Mouse (Mus musculus): ENCODE data around the gene Zfp217. TPM values are rescaled to one million over a fixed set of nuclear protein-coding genes. Genes with fewer than 3 reads are reported as not detected.

Zfp217 gene
- total and polyA plus RNA-seq, 3 experiments, result 5.3 to 12.1 (median 10.0) TPM

DNA sequence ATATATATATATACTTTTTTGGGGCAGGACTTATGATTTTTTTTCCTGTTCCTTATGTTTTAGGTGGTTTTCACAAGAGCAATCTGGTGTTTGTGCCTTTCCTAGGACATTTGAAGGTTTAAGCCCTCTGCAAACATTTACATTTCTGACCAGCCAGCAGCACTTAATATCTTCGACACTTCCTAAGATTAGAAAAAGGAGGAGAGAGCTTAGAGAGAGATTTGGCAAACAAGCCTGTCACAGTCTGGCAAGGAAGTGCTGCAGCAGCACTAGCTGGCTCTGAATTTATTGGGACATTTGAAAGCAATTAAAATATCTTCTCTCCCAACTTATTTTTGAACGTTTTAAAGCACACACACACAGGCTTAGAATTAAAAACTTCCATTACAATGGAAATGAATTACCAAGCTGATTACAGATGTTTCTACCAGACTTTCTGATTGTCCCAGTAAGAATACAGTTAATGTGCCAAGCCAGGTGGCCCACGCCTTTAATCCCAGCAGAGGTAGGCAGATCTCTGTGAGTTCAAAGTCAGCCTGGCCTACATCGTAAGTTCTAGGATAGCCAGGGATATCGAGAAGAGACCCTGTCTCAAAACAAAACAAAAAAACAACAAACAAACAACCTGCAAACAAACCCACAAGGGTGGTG lies 4.3 kb upstream of the Zfp217 start:
- Histone ChIP-seq H3K4me1 (ENCODE audit: control insufficient read depth in 1 of 2, insufficient read depth in 2 of 2) (peaks cover 4 to 39% of the 10 kb centered on the region in 2 experiments; a peak in 3 of 4 replicates), H3K9ac (ENCODE audit: insufficient read depth, low read depth) (no peak overlapping the region)

DNA sequence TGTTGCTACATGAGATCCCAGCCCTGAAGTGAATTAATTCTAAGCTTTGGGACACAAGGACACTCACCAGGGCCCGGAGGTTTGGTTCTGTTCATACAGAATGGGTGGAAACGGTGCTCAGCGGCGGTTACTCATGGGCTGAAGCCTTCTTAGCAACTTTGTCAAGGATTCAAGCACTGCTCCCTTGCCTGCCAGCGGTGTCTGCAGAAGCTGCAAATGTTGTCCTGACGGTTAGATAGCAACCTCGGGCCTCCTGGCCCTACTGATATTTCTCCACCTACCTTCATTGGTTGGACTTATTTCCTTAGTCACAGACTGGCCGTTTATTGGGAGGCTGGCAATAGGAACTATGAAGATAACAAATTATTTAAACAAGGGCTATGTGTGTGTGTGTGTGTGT lies 3.6 kb upstream of the Zfp217 start:
- Histone ChIP-seq H3K4me1 (ENCODE audit: control insufficient read depth in 1 of 2, insufficient read depth in 2 of 2) (peaks cover 4 to 46% of the 10 kb centered on the region in 2 experiments; a peak in 3 of 4 replicates), H3K9ac (ENCODE audit: insufficient read depth, low read depth) (no peak overlapping the region), H3K9me3 (replicated peaks; ENCODE audit: low read length) (no peaks in the 10 kb centered on the region), H3K4me3 (replicated peaks in 1 of 3; ENCODE audit: low read depth in 2 of 3, low read length in 2 of 3, poor library complexity in 1 of 3) (no peak overlapping the region), H3K36me3 (replicated peaks in 1 of 2; ENCODE audit: control insufficient read depth in 1 of 2, insufficient read depth in 1 of 2, low read length in 1 of 2) (no peaks in the 10 kb centered on the region), H3K79me2 (replicated peaks; ENCODE audit: control insufficient read depth, extremely low read depth, insufficient read depth, poor library complexity, severe bottlenecking) (no peaks in the 10 kb centered on the region), H3K27ac (ENCODE audit: insufficient read depth, low read depth) (no peak overlapping the region), H3K27me3 (replicated peaks) (no peaks in the 10 kb centered on the region), H3K4me2 (ENCODE audit: insufficient read depth, low read depth, poor library complexity, severe bottlenecking) (no peak overlapping the region)
- no peak for DNase-seq (ENCODE audit: extremely low read depth)
- TF ChIP-seq HCFC1 (IDR thresholded peaks at IDR 0.05; ENCODE audit: low read depth, low read length) (no peak), ZNF384 (IDR thresholded peaks at IDR 0.05; ENCODE audit: low read depth, low read length) (no peak), EP300 (IDR thresholded peaks at IDR 0.05; ENCODE audit: low read length) (no peak), TBP (conservative IDR thresholded peaks at IDR 0.05; ENCODE audit: low read depth, low read length) (no peak), KAT2A (IDR thresholded peaks at IDR 0.05; ENCODE audit: insufficient replicate concordance, low read length) (no peak), USF2 (conservative IDR thresholded peaks at IDR 0.05; ENCODE audit: low read depth, low read length) (no peak), SMC3 (IDR thresholded peaks at IDR 0.05; ENCODE audit: low read depth, low read length) (no peak), MAFK (IDR thresholded peaks at IDR 0.05; ENCODE audit: insufficient replicate concordance, low read length) (no peak), CHD2 (IDR thresholded peaks at IDR 0.05; ENCODE audit: low read length) (no peak), MYC (IDR thresholded peaks at IDR 0.05; ENCODE audit: low read depth, low read length) (no peak), BHLHE40 (IDR thresholded peaks at IDR 0.05; ENCODE audit: low read depth, low read length) (no peak), ETS1 (conservative IDR thresholded peaks at IDR 0.05; ENCODE audit: low read depth, low read length) (no peak)
- dilution Hi-C loops (cut with MboI; ENCODE audit: extremely low pct_ligation_motif_present, extremely low pct_unique_long_range_greater_than_20kb, low sequenced_read_pairs) (no loop called here), in situ Hi-C loops (cut with MboI; ENCODE audit: low pct_ligation_motif_present, low pct_unique_long_range_greater_than_20kb, low sequenced_read_pairs) (no loop called here)

More for the DNA sequence above, 4.3 kb upstream of the Zfp217 start:
- dilution Hi-C loops (cut with MboI; ENCODE audit: extremely low pct_ligation_motif_present, extremely low pct_unique_long_range_greater_than_20kb, low sequenced_read_pairs) (no loop called here), in situ Hi-C loops (cut with MboI; ENCODE audit: low pct_ligation_motif_present, low pct_unique_long_range_greater_than_20kb, low sequenced_read_pairs) (no loop called here)
- H3K27ac ChIP-seq (ENCODE audit: insufficient read depth, low read depth), result no peak overlapping the region
- no peak for DNase-seq (ENCODE audit: extremely low read depth)
- H3K4me3 ChIP-seq (replicated peaks in 1 of 3; ENCODE audit: low read depth in 2 of 3, low read length in 2 of 3, poor library complexity in 1 of 3), result no peak overlapping the region
- H3K27me3 ChIP-seq (replicated peaks), result no peaks in the 10 kb centered on the region
- H3K36me3 ChIP-seq (replicated peaks in 1 of 2; ENCODE audit: control insufficient read depth in 1 of 2, insufficient read depth in 1 of 2, low read length in 1 of 2), result no peaks in the 10 kb centered on the region
- no peak overlapping the region for H3K4me2 ChIP-seq (ENCODE audit: insufficient read depth, low read depth, poor library complexity, severe bottlenecking)
- no peak for TF ChIP-seq USF2 (conservative IDR thresholded peaks at IDR 0.05; ENCODE audit: low read depth, low read length)
- no peaks in the 10 kb centered on the region for H3K9me3 ChIP-seq (replicated peaks; ENCODE audit: low read length)
- no peaks in the 10 kb centered on the region for H3K79me2 ChIP-seq (replicated peaks; ENCODE audit: control insufficient read depth, extremely low read depth, insufficient read depth, poor library complexity, severe bottlenecking)

DNA sequence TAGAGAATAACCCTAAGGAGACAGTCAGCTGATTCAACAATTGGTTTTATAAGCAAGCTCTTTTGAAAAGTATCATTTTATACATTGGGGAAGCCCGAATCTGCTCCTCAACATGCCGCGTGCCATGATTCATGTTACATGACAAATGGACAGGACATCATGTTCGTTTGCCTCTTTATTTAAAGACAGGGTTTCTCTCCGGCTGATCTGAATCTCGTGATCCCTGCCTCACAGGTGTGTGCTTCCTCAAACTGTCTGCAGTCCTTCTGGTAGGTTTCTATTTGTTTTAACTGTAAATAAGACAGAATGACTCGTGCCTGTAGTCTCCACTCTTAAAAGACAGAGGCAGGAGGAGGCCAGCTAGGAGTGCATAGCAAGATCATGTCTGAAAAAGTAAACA lies 925 bp upstream of the Zfp217 start:
- TF ChIP-seq TBP (conservative IDR thresholded peaks at IDR 0.05; ENCODE audit: low read depth, low read length) (no peak), IRF4 (IDR thresholded peaks at IDR 0.05; ENCODE audit: low read depth, low read length) (no peak), BHLHE40 (IDR thresholded peaks at IDR 0.05; ENCODE audit: low read depth, low read length) (peak; percentile 63), MXI1 (IDR thresholded peaks at IDR 0.05; ENCODE audit: low read depth, low read length) (no peak), MEF2A (IDR thresholded peaks at IDR 0.05; ENCODE audit: borderline replicate concordance, low read depth, low read length) (no peak)
- in situ Hi-C loops (cut with MboI; ENCODE audit: low pct_ligation_motif_present, low pct_unique_long_range_greater_than_20kb, low sequenced_read_pairs), result no loop called here
- H3K4me3 ChIP-seq (replicated peaks in 1 of 3; ENCODE audit: low read depth in 2 of 3, low read length in 2 of 3, poor library complexity in 1 of 3), result no peak overlapping the region
- H3K9ac ChIP-seq (ENCODE audit: insufficient read depth, low read depth), result no peak overlapping the region
- H3K4me2 ChIP-seq (ENCODE audit: insufficient read depth, low read depth, poor library complexity, severe bottlenecking), result peak overlapping the region; percentile 37; the same call in 1 of the 2 replicates
- H3K9me3 ChIP-seq (replicated peaks; ENCODE audit: low read length), result no peaks in the 10 kb centered on the region
- H3K27ac ChIP-seq (ENCODE audit: insufficient read depth, low read depth), result no peak overlapping the region
- no peaks in the 10 kb centered on the region for H3K79me2 ChIP-seq (replicated peaks; ENCODE audit: control insufficient read depth, extremely low read depth, insufficient read depth, poor library complexity, severe bottlenecking)
- DNase-seq (ENCODE audit: extremely low read depth), result no peak
- dilution Hi-C loops (cut with MboI; ENCODE audit: extremely low pct_ligation_motif_present, extremely low pct_unique_long_range_greater_than_20kb, low sequenced_read_pairs), result no loop called here
- no peaks in the 10 kb centered on the region for H3K36me3 ChIP-seq (replicated peaks in 1 of 2; ENCODE audit: control insufficient read depth in 1 of 2, insufficient read depth in 1 of 2, low read length in 1 of 2)
- H3K27me3 ChIP-seq (replicated peaks), result no peaks in the 10 kb centered on the region
- peaks cover 4 to 37% of the 10 kb centered on the region in 2 experiments; a peak in 3 of 4 replicates for H3K4me1 ChIP-seq (ENCODE audit: control insufficient read depth in 1 of 2, insufficient read depth in 2 of 2)

Measured in CH12.LX (cell line).